Mouse (Mus musculus): ENCODE results near the gene Spz1.
"Not testable (repeated sequence)": the region's sequence is repeated elsewhere in the genome, so short reads cannot be mapped to it uniquely, and the experiment has no call there.

The Spz1 gene

DNA sequence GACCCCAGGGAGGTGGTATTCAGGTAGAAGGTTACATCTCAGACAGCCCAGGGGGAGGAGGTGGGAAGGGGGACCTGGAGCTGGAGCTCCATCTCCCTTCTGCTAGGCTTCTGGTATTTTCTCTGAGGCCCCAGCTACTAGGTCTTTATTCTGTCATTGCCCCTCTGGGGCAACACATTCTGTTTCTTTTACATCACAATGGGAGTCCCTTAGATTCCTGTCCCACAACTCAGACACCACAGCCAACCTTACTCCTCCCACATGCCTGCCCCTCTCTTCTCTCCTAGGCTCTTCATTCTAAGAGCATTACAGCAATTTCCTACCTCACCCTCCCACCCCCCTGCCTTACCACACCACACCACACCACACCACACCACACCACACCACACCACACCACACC is at the start of gene Spz1:
Spz1 (minus strand) TSS at position 101 of the 400 bp plus-strand sequence.
- in situ Hi-C loops (cut with MboI), result loop anchor here (5.0 kb wide), 1 partner anchor 166 kb away; no protein-coding TSS in a partner anchor

DNA sequence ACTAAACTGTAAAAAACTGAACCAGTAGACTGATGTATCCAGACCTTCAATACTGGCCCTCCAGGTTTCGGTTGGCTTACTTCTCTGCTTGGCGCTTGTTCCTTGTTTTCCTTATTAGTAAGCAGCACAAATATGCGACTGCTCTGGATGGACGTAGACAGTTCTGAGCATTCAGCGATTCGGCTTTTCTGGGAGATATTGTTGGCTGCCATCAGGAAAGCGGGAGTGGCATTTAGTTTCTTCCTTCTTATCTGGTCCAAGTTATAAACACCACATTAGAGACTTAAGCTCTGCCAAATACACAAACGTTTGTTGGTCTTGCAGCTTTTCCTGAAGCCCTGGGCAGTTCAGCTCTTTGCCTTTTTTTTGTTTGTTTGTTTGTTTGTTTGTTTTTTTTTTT is 40.5 kb upstream of the Spz1 start:
- in situ Hi-C loops (cut with MboI), result no loop called here

DNA sequence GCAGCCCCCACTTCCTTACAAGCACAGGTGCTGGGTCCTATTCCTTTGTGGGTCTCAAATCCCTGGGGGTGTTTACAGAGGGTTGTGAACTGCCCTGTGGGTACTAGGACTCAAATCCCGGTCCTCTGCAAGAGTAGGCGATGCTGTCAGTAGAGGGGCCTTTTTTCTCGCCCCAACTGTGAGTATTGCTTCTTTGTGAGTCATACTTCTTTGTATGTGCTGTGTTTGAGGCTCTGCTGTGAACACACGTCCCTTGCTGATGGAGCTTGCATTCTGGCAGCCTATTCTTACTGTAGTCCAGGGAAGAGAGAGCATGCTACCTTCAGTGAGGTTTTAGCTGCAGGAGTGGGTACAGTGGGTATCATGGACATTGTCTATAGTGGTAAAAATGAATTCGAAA is 39.2 kb upstream of the Spz1 start:
- in situ Hi-C loops (cut with MboI), result no loop called here

DNA sequence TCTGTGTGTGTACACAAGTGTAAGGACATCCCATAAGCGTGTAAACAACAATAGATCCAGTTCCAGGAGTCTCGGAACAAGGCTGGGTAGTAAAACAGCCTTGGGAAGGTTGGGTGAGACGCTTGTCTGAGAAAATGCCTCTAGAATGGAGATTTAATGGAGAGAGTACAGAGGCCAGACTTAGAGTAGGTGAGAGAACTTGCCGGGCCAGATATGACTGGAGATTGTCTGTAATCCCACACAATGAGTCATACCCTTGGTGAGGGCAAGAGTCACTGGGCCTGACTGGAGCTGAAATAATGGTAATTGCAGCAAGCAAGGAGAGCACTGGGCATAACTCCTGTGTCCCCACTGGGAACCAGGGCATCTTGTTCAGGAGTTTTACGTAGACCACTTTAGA is 37.1 kb upstream of the Spz1 start:
- in situ Hi-C loops (cut with MboI), result no loop called here

DNA sequence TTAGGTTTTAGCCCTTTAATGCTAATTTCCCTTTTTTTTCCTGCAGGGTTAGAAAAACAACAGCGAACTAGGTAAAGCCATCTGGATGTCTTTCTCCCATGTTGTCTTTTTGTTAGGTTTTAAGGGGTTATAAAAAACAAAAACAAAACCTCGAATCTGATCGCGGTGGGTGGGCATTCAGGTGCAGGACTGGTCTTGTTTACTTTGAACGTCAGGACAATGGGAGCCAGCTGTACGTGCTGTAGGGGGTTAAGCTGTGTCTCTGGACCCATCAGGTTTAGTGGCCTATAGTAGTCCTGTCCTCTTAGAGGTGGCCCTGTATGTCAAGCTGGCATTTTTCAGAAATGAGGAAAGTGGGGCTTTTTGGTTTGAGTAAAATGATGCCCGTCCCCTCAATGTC is 35.9 kb upstream of the Spz1 start:
- in situ Hi-C loops (cut with MboI), result no loop called here

DNA sequence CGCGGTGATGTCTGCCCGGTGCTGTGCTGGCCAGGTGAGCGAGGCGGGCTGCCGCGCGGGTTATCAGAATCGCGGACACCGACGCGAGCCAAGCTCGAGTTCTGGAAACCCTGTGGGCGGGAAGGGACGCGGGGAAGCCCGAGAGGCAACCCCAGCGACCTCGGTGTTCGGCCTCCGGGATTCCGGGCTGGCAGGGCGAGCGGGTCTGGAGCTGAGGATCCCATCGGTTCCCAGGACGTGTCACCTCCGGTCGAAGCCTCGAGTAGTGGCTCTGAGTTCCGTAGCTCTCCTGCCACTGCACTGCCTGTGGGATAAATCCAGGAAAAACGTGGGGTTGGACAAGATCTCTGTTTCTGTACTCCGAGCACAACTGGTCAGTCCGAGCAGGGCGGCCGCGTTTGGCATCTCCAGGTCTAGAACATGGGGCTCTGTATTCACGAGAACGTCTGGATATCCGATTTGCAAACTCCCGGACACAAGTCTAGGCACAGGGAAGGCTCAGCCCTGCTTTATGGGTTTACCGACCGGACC is 35.3 kb upstream of the Spz1 start:
- in situ Hi-C loops (cut with MboI), result no loop called here

DNA sequence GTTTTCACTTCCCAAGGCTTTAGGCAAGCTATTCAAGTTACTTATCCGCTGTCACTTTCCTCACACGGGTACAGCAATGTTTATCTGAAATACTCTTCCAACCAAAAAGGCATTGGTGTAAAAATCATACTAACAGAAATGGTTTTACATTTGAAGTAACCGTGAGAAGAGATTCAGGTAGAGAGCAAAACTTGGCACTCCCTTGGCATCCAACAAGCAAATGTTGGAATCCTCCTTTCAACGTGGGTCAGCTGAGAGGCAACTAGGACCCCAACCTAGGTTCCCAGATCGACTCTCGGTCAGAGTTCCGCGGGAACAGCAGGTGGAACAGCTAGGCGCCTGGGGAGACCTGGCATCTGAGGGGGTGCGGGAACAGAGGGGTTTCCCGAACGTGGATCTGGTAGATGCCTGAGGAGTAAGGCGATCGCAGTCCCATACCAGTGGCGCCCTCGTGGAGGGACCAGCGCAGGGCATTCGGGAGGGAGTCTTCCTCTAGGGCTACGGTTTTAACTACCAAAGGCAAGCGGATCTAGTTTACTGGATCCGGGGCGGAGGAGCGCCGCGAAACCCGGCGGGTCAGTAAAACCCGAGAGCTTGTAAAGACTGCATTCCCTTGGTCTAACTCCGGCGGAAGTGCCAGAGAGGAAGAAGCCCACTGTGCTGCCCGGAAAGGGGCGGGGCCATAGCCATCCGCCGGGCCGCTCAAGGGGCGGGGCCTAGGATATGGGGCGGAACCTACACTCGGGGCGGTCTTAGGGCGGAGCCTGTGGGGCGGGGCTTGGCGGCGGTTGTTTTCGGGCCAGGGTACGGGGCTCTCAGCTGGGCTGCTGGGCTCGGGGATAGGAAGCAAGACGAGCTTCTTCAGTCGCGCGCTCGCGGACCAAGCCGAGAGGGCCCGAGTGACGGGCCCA is 34.6 kb upstream of the Spz1 start, which contains the start of gene Serinc5:
Serinc5 (plus strand) TSS at position 781 of the 911 bp plus-strand sequence.
- in situ Hi-C loops (cut with MboI), result no loop called here

DNA sequence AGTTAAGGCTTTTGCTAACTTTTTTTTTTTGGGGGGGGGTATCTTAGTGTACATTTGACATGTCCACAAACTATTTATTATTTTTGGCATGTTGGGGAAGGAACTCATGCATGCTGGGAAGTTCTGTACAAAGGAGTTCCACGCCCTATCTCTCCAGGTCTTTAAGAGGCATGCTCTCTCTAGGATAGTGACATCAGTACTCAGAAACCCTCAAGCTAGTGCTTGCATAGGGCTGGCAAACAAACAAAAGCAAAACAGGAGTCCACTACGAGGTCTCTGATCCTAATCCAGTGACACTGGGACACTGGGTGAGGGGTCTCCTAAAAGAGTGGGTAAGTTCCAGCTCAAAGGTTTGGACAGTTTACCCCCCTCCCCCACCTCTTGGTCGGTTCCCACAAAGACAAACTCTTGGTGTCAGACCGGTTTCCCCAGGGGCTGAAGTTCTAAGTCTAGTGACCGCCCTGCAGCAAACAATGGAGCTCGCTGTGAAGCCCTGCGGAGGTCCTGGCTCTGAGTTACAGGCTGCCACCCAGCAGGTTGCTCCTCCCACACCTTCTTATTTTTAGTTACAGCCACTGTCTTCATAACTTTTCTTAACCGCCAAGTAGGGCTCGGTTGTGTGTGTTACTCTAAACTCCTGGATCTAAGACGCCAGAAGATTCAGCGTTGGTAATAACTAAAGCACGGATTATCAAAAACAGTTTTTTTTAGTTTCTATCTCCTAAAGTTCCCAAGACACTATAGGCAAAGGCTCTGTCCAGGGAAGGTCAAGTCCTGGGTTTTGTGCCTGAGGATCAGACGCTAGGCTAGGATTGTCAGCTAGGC is 33.7 kb upstream of the Spz1 start:
- in situ Hi-C loops (cut with MboI), result no loop called here

DNA sequence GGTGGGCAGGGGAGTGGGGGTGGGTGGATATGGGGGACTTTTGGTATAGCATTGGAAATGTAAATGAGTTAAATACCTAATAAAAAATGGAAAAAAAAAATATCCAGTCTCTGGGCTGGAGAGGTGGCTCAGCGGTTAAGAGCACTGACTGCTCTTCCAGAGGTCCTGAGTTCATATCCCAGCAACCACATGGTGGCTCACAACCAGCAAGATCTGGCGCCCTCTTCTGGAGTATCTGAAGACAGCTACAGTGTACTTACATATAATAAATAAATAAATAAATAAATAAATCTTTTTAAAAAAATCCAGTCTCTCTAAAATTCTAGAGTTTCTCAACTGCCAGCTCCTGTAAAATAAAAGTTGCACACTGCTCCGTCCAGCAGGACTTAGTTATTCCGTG is 29.3 kb upstream of the Spz1 start:
- in situ Hi-C loops (cut with MboI), result not testable (repeated sequence)

DNA sequence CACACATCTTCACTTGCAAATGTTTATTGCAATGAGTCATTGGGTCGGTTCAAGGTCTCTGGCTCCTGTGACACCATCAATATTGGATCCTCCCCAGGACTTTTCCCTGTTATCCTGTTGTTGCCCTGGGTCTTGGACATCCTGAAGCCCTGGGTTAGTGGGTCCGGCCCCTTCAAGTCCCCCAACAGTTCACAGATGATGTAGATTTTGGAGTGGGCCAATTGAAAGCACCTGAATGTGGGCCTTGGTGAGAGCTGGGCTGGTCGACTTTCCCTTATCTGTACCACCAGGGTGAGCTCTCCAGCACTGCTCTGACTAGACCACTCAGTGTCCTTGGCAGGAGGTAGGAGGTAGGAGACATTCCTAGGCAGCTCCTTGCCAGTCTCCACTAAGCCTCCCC is 19.5 kb upstream of the Spz1 start:
- in situ Hi-C loops (cut with MboI), result no loop called here

DNA sequence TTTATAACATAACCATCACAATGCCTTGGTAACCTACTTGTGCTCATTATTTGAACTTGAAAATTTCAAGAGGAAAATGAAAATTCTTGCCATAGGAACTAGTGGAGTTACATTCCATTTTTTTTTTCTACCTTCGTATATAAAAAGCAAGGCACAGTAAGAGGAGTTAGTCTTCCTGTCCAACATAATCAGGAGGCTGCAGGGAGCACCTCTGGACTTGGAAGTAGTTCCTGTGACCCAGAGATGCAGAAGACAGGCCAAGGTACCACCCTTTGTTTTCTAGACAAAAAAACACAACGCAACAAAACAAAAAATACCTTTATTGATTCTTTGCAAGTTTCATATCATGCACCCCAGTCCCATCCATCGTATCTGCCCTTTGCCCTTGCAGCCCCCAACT is 18.9 kb upstream of the Spz1 start:
- in situ Hi-C loops (cut with MboI), result no loop called here

DNA sequence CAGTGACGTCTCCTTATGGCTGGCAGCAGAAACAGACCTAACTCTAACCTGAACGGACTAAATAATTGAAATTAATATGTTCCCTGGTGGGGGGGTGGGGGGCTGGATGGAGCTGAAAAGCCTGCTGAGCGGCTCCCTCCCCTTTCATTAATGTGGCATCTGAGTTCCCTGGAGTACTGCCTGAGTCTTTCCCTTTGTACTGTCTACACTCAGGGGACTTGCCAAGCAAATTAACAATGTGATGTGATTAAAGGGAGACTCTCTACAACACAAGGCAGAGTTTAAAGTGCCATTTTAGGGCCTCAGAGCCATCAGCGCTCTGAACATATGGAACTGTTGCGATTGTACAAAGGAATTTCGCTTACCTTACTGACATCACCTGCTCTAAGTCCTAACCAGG is 18.5 kb upstream of the Spz1 start:
- in situ Hi-C loops (cut with MboI), result no loop called here

DNA sequence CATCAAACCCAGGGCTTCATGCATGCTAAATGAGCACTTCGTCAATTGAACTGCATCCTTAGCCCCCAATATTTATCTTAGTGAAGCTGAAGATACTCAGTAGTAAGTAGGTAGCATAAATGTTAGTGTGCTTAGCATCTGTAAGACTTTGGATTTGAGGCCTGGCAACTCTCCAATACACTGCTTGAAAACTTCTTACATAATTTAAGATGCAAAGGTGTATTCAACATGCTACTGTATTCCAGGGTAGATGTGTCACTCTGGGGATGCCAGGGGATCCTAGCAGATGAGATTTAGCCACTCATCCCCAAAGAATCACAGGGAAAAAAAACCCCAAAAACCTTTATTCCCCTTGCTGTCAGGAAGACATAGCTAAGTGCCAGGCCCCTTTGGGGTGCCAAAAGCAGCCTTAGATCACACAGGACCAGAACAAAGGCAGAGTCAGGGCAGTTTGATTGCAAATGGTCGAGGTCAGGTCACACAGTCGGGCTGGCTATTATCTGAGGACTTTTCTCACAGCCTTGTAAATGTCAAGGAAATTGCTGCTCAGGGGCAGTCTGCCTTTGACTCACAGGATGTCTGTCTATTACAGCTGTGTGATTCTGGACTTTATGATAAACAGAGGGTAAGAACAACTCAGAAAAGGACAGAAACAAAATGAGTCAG is 17.9 kb upstream of the Spz1 start:
- in situ Hi-C loops (cut with MboI), result no loop called here

DNA sequence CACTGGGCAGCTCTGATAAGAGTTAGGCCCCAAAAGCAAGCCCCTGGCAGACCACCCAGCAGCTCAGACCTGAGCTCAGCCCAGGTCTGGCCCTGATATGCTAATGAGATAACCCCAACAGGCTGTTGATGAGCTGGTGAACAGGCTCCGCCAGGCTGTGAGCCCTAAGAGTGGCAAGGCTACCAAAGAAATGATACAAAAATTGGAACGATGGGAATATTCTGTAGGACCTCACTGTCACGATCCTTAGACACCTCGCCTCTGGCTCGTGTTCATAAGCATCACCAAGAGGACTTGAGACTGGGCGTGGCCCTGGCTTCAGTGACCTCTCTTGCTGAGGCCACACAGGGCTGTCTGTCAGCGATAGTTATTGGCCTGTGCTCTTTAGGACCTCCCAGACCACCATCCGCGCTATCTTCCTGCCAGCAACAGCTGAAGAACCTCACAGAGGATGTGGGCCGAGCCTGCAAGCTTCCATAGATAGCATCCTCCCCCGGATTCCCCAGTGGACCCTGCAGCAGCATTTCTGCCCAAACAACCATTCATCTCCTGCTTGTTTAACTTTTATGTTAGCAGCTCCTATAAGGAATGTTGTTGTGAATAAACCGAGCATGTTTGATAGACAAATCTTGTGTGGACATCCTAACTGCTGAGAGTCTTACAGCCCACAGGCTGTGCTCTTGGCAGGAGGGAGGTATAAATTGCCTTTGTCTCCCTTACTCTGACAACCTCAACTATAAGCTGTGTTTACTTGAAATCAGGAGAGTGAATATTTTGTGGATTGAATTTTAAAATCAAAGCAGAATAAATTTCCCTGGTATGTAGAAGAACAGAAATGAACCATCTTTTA is 17.0 kb upstream of the Spz1 start:
- in situ Hi-C loops (cut with MboI), result no loop called here

DNA sequence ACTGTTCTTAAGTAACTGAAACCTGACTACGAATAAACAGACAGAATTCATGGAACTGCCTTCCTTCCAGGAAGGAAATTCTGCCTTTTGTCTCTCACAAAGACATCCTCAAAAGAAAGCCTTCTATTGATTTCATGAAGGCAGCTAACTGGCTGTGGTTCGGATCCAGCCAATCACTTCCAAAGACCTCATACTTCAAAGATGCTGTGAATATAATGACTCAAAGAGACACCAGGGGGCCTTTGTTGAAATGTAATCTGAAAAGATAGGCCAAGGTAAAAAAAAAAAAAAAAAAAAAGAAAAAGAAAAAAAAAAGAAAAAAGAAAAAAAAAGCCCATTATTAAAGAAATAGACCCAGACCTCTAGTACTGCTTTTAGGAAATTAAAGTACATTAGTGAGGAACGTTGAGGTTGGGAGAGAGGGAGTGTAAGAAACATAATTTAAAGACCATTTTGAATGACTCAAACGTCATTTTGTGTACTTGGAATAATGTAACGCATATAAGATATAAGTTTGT is 16.4 kb upstream of the Spz1 start:
- in situ Hi-C loops (cut with MboI), result no loop called here

DNA sequence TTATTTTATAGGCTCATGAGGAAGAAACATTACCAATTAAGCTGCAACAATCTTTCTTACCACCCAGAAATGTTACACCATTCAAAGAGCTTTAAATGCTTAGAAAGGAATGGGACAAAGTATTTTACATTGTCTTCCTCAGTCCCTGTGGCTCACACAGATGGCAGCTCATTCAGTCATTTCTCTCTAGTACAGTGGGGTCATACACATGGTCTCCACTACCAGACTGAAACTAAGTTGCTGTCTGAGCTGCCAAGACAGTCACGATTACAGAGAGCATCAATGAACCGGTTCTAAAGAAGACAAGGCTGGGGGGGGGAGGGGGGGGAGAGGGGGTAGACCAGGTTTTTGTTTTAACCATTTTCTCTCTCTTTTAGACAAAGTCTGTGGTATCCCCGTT is 15.3 kb upstream of the Spz1 start:
- in situ Hi-C loops (cut with MboI), result no loop called here

DNA sequence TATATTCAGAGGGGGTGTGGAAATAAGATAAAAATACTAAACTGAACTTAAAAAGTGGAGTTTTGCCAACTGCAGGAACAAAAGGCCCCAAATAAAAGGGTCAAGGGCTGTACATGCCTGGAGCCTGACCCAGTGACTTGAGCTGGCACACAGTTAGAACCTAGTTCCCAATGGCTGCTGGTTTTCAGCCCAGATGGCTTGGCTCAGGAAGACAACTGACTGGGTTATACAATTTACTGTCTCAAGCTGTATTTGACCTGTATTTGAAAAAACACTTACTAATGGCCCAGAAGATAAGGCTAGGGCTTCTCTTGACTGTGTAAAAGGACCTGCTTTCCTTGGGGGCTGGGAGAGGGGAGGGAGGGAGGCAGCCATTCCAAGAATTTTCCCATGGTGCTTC is 13.3 kb upstream of the Spz1 start:
- in situ Hi-C loops (cut with MboI), result no loop called here

DNA sequence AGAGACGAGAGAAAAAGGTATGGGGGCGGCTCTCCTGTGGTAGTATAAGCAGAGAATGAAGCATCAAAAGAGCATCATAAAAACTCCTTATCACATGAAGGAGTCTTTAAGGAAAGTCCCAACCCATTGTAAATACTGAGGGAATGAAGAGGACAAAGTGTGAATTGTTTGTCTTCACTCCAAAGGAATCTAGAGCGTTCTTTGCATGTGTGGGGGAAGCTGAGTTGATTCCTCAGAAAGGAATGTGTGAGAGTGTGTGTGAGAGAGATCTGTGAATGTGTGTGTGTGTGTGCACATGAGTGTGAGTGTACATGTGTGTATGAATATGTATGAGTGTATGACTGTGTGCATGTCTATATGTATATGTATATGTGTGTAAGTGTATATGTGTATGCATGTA is 12.7 kb upstream of the Spz1 start:
- in situ Hi-C loops (cut with MboI), result no loop called here

DNA sequence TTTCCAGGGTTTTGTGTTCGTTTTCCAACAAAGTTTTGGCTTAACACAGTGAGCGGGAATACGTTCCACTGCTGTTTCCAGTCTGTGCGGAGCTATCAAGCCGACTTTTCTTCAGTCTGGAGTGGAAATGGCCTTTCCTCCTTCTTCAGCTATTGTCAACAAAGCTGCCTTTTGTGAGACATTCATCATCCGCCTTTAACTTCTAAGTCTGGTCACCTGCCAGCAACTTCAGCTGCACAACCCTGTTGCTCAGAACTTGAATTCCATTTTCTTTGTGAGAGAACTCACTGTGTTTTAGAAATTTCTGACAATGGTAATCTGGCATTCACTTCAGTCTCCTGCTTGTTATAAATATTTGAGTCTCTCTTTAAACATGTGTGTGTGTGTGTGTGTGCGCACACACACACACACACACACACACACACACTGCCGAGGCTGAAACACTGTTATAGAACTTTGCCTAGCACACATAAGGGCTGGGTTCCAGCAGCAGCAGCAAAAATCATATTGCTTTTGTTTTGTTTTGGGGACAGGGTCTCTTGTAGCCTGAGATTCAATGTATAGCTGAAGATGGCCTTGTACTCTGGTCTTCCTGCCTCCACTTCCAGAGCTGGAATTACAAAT is 8.2 kb upstream of the Spz1 start:
- in situ Hi-C loops (cut with MboI), result no loop called here

DNA sequence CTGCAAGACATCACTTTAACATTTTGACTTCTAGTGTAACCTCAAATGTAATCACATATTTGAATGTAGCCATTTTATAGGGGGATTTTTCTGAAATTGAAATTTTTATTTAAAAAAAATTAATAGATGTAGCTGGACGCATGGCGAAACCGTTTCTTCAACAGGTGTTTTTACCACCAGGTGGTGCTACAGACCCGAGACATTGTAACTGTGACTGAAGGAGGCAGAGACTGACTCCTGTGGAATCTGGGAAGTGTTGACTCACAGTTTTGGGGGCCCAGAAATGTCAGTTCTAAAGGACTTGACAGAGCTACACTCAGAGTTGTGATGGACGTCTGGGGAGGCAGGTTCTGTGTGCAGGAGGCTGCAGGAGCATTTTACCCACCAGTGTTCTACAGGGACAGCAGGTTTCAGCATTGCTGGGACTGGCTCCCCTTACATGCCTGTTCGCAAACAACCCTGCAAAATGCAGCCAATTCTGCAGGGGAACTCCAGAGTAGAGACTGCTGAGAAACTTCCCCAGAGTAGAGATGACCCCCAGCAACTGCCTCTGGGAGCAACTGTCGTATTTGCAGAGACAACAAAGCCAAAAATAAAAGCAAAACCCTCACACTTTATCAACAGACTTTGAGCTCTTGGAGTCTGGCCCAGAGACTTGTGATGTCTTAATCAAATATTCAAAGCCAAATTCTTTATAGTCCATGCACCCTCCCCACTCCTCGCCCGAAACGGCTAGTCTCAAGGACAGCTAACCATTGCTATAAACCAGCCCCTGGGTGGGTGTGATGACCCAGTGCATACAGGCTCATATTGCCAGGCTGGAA is 4.5 kb upstream of the Spz1 start:
- in situ Hi-C loops (cut with MboI), result no loop called here

All from mature B cell (primary cell).